Mouse (Mus musculus) kidney, adult 11 months (tissue): ENCODE results near the gene Akap12.
A peak's percentile ranks its signal among the peaks of the same experiment; 100 is the strongest.

Experiments
- DNase-seq: peaks from one replicate; pipeline ENCODE4 v3.0.0; 2022

Gene Akap12

GRCm38 (mm10) chr10:4285752-4286151, 19.6 kb downstream of the Akap12 start:
- no peak for DNase-seq

- no peak for DNase-seq
Measured at GRCm38 (mm10) chr10:4289171-4289570, 23.0 kb downstream of the Akap12 start.

- no peak for DNase-seq
Measured at GRCm38 (mm10) chr10:4289636-4290035, 23.5 kb downstream of the Akap12 start.

GRCm38 (mm10) chr10:4290145-4290544, 24.0 kb downstream of the Akap12 start:
- DNase-seq, result no peak

- DNase-seq, result no peak
Measured at GRCm38 (mm10) chr10:4290561-4290960, 24.4 kb downstream of the Akap12 start.

GRCm38 (mm10) chr10:4293418-4293817, 27.2 kb downstream of the Akap12 start:
- no peak for DNase-seq

- no peak for DNase-seq
Measured at GRCm38 (mm10) chr10:4303558-4303957, 37.4 kb downstream of the Akap12 start.

- no peak for DNase-seq
Measured at GRCm38 (mm10) chr10:4323885-4324284, 57.7 kb downstream of the Akap12 start.

GRCm38 (mm10) chr10:4325562-4325961, 59.4 kb downstream of the Akap12 start:
- DNase-seq, result no peak

GRCm38 (mm10) chr10:4327716-4328115, 61.5 kb downstream of the Akap12 start:
- no peak for DNase-seq

GRCm38 (mm10) chr10:4332228-4332979, 66.2 kb downstream of the Akap12 start:
- DNase-seq, result no peak

- peak; percentile 34 for DNase-seq
Measured at GRCm38 (mm10) chr10:4333319-4333718, 67.1 kb downstream of the Akap12 start.

- DNase-seq, result peak; percentile 84
Measured at GRCm38 (mm10) chr10:4334039-4334683, 68.0 kb downstream of the Akap12 start.

GRCm38 (mm10) chr10:4338863-4339461, 72.8 kb downstream of the Akap12 start:
- peak; percentile 18 for DNase-seq

GRCm38 (mm10) chr10:4341430-4341829, 75.2 kb downstream of the Akap12 start:
- peak; percentile 15 for DNase-seq

- peak; percentile 92 for DNase-seq
Measured at GRCm38 (mm10) chr10:4346489-4347135, 80.4 kb downstream of the Akap12 start.

GRCm38 (mm10) chr10:4347136-4347492, 80.9 kb downstream of the Akap12 start:
- no peak for DNase-seq

GRCm38 (mm10) chr10:4347591-4347990, 81.4 kb downstream of the Akap12 start:
- DNase-seq, result no peak

GRCm38 (mm10) chr10:4354371-4355260, 88.4 kb downstream of the Akap12 start:
- no peak for DNase-seq

- DNase-seq, result no peak
Measured at GRCm38 (mm10) chr10:4355882-4356451, 89.8 kb downstream of the Akap12 start.

- no peak for DNase-seq
Measured at GRCm38 (mm10) chr10:4356640-4357039, 90.5 kb downstream of the Akap12 start.

- no peak for DNase-seq
Measured at GRCm38 (mm10) chr10:4357435-4357834, 91.3 kb downstream of the Akap12 start.
